Mouse (Mus musculus) left cerebral cortex, postnatal 10 days (tissue): ENCODE measurements around the gene Itga5. TPM values are rescaled to one million over a fixed set of nuclear protein-coding genes. Genes with fewer than 3 reads are reported as not detected.

ENCODE experiments used
- DNase-seq, 2 experiments: peaks; one replicate each; pipeline ENCODE4 v3.0.0; 2021 to 2022; ENCODE audit warnings: low spot score in 2 of 2, mixed read lengths in 1 of 2; ENCODE audit errors: extremely low spot score in 1 of 2
- intact Hi-C: fragments of 180-260 bp; cut with DNase I; formaldehyde crosslinking; loops from one replicate; pipeline ENCODE4 v1.15.1; 2025
- microRNA-seq: library from miRNA; unstranded; fragments of <30 nt; microRNA quantifications from one replicate; pipeline ENCODE4 v1.2.0, GENCODE M21; 2022
- total RNA-seq, 2 experiments: library from RNA; stranded (reverse); gene quantifications; 2 replicates each; pipeline ENCODE4 v1.2.3; 2021

Itga5 gene
- total RNA-seq, 2 experiments from 2014 or later, result 6.0 to 6.6 TPM

DNA sequence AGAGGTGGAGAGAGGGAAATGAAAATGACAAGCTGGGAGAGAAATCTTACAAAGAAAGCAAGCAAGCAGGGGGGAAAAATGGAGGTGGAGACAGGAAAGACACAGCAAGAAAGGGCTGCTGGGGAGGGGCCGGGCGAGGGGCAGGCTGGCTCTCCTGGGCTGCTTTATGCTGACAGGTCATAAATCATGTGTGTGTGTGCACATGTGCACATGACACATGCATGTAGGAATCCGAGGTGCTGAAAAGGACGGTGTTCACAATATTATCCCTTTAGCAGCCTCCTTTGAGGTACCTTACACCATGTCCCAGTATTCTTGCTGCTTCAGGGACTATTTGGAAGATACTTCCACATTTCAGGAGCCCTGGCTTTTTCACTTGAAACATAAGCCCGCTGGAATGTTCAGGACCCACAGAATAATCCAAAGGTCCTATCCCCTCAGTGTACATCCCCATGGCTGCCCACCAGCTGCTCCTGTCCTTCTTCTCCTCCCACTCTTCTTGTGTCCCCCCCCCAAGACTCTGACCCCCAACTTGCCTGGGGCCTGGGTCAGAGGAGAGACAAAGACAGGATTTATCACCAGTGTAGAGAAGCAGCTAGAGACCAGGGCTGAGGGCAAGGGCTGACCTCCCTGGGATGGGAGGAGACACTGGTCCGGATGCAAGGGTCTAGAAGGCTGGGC is 64.1 kb downstream of the Itga5 start:
- DNase-seq, result no peak
- intact Hi-C loops, result no loop called here

DNA sequence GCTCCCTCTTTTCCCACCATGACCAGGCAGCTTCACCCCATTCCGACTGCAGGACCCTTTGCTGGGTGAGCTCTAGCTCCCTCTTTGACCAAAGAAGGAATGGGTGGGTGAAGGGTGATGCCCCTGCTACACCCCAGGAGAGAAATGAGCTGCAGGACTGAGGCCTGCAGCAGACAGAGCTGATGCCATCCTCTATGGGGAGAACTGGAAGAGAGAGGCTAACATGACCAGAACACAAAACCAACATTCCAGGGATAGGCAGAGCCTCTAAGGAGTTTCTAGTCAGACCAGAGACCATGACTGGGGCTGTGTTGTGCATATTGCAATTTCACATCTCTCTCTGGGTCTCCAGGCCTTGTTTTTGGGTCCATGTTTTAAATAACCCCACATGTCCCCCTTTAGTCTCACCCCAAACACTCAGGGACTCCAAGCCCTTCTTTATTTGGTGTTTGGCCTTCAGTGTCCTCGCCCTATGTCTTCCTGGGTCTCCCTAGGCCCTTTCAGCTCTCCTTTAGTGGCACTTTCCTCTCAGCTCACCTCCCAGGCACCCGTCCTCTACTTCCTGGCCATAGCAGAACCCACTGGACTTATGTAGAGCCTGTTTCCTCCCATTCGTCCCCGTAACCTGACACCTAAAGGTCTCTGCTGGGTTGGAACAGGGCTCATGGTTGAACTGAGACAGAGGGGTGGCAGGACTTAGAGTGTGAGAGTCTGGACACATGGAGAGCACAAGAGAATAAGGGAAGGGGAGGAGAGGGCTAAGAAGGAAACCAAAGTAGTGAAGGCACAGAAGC is 64.8 kb downstream of the Itga5 start:
- intact Hi-C loops, result no loop called here
- no peak for DNase-seq

DNA sequence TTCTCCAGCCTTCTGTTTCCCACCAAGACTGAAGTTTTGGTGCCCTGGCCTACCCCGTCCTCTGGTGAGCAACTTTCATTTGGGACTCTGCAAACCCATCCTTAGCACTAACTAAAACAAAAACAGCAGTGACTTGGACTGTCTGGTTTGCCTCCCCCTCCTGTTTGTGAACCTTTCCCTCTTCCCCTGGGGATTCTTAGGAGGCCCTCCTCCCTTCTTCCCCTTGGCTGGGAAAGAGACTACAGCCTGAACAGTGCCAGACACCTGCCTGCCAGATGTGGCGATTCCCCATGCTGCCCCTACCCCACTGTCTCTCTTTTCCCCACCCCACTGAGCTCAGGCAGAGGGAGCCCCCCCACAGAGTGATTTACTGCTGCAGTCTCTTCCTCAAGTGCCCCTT is 65.5 kb downstream of the Itga5 start:
- intact Hi-C loops, result no loop called here
- DNase-seq, result no peak

DNA sequence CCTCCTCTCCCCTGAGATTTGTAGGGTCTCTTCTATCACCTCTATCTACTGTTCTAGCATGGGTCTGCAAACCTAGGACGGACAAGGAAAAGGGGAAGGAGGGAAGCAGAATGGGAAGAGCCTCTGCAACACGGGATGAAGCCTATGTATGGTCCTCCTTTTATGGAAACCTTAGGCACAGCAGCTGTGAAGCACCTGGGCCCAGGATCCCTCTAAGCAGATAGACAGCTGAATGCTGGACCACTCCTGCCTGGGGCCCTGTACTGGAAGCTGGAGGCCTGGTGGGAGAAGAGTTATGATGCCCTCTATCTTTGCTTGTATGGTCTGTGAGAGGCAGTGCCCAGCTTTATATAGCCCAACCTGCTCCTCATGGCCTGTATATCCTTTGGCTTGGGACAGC is 66.0 kb downstream of the Itga5 start:
- no peak for DNase-seq
- intact Hi-C loops, result no loop called here

DNA sequence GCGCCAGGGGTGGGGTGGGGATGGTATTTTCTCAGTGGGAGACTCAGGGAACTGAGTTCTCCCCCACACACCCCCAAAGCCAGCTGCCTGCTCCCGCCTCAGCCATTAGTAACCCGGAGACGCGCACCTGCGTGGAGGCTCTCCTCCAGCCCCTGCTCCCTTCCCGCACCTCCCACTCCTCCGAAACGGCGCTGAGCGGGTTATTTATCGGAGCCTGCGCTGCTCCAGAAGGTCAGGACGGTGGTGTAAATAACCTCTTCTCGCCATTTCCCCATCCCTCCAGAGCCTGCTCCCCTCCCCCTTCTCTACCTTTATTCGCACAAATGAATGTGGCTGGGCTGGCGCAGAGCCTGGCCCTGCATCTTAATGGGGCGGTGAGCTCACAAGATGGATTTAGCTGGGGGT is 66.5 kb downstream of the Itga5 start:
- intact Hi-C loops, result no loop called here
- peak in 1 of 2 experiments; percentile 61 for DNase-seq

DNA sequence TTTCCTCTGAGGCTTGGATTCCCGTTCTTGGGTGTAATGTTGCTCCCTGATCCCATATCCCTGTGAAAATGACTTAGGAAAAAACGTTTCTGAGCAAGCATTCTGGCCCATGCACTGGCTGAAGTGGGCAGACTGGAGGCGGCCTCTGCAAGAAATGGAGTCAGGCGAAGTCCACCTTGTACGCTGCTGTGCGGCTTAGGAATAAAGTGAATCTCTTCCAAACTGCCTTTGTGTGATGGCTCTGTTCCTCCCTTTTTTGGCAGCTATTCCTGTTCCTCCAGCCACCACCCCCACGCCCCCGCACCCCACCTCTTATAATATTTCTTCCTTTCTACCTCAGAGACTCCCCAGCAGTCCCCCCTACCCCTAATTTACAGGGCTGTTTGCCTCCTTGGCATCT is 66.9 kb downstream of the Itga5 start:
- intact Hi-C loops, result no loop called here
- no peak for DNase-seq

DNA sequence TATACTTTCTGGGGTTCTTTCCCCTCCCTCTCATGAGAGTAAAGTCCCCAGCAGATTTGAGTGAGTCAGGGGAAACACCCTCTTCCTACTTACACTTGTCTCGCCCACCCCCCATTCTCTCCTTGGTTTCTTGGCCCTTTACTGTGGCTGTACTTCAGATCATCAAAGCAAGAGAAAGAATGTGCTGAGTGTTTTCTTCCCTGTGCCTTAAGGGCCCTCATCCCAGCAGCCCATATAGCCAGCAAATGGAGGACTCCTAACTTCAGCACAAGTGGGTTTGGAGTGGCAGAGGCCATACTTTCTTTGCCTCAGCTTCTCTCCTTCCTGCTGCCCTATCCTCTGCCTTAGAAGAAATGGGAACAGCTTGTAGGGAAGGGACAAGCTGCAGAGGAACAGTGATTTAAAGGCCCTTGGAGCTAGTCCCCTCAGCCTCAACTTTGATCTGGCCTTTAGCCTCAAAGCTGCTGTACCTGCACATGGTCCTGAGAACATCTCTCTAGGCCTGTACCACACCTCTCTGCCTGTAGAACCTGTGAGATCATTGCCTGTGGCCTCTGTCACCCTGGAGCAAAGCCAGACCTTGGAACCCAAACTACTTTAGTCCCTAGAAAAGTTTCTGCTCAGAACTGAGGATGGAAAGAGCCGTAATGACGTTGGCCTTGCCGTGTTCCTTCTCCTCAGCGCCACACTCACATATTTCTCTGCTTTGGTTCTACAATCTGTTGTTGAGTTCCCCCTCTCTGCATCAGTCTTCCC is 67.5 kb downstream of the Itga5 start:
- intact Hi-C loops, result no loop called here
- no peak for DNase-seq

DNA sequence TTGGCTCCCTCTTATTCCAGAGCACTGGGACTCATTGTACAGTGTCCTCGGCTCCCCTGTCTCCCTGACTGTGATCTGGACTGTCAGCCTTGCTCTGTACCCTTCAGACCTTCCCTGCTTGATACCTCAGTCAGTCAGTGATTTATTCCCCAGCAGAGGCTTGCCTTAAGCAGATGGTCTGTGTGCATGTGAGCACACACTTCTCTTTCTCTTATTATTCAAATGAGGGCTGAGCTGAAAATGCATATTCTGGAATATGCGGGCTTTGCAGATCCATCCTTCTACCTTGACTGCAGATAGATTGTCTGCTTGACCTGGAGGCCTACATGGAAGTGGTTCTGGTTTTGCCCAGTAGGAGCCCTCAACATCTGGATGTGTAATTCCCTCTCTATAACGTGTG is 68.5 kb downstream of the Itga5 start:
- intact Hi-C loops, result no loop called here
- no peak for DNase-seq

DNA sequence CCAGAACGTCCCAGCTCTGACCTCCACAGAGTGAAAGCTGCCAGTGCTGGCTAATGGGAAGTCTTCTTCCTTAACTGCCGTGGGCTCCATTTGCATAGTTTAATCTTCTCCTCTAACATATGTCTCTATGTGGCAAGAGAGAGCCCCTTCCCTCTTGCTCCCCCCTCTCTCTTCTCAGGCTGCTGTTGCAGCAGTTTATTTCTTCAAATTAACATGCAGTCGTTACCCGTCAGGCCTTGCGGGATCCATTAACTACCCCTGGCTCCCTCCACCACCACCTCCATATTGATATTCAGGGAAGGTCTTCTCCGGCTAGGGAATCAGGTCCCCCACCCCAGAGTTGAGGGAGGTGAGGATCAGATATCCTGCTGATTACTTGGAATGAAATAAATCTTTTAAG is 69.2 kb downstream of the Itga5 start:
- intact Hi-C loops, result no loop called here
- DNase-seq, result no peak

DNA sequence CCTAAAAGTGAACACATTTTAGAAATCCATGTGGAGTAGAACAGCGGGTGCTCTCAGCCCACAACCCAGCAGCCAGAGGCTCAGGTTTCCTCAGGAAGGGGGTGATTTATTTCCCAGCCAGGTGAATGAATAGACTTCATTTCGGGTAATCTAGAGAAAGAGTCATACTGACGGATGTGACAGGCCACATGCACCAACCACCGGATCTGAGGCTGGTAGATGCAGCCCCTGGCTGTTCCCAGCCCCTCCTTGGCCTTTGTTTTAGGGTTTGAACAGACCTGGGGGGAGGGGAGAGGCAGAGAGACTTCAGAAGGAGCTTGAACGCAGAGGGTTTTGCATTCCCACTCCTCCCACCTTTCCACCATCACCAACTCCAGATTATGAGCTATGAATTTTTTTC is 70.7 kb downstream of the Itga5 start:
- intact Hi-C loops, result no loop called here

DNA sequence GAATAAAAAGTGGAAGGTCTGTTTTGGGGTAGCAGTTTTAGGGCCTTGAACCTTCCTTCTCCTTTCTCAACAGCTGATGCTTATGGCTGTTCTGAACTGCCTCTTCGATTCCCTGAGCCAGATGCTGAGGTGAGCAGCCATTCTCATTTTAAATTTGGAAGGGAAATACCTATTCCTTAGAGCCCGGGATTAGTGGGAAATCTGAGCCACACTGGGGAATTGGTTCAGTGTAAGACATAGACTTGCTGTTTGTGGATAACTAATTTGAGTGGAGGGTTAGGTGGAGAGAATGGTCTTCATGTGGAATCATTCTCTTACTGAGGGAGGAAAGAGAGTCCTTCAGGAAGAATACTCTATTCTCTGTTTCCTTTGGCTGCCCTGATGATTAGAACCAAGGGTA is 71.9 kb downstream of the Itga5 start:
- no peak for DNase-seq
- intact Hi-C loops, result no loop called here

More for the DNA sequence above, 70.7 kb downstream of the Itga5 start:
- DNase-seq, result no peak

Small RNA genes within 50 kb of the gene (microRNA-seq; reads per million reads assigned to microRNA genes)
- gene Mir6963, result not detected

Other genes with a start within 250 kb of the Itga5 start
- 10 to 100 TPM; 17.5 to 18.2 TPM for gene Smug1, start 199.7 kb downstream of the Itga5 start, total RNA-seq
- 100 to 1,000 TPM; 174 to 181 TPM for gene Cbx5, start 126.9 kb downstream of the Itga5 start, total RNA-seq
- gene Hnrnpa1, start 126.3 kb downstream of the Itga5 start, total RNA-seq, result 100 to 1,000 TPM; 350 to 359 TPM
- not detected for gene Nfe2, start 108.4 kb downstream of the Itga5 start, total RNA-seq
- gene Copz1, start 94.0 kb downstream of the Itga5 start, total RNA-seq, result 100 to 1,000 TPM; 111 TPM
- under 1 TPM; 0.67 to 0.97 TPM for gene Gpr84, start 56.2 kb downstream of the Itga5 start, total RNA-seq
- 10 to 100 TPM; 47.5 to 51.2 TPM for gene Zfp385a, start 26.7 kb downstream of the Itga5 start, total RNA-seq
- gene Gtsf1, start 63.7 kb upstream of the Itga5 start, total RNA-seq, result not detected
- not detected for gene Gtsf2, start 81.7 kb upstream of the Itga5 start, total RNA-seq
- gene Nckap1l, start 87.0 kb upstream of the Itga5 start, total RNA-seq, result 10 to 100 TPM in 1 of 2 experiments, 1 to 10 TPM in 1; 9.9 to 10.1 TPM
- gene Pde1b, start 136.3 kb upstream of the Itga5 start, total RNA-seq, result 10 to 100 TPM; 72.2 to 96.7 TPM
- 100 to 1,000 TPM; 164 to 182 TPM for gene Ppp1r1a, start 171.2 kb upstream of the Itga5 start, total RNA-seq
- gene Glycam1, start 198.3 kb upstream of the Itga5 start, total RNA-seq, result not detected